Mouse (Mus musculus) forebrain, embryonic 10.5 days (tissue): Measurements from ENCODE around the gene Lamtor1. TPM values are rescaled to one million over a fixed set of nuclear protein-coding genes. Genes with fewer than 3 reads are reported as not detected.
"Not testable (repeated sequence)": the region's sequence is repeated elsewhere in the genome, so short reads cannot be mapped to it uniquely, and the experiment has no call there.

Experiments
- DNase-seq: peaks from one replicate; pipeline ENCODE4 v3.0.0-alpha.2; 2017; ENCODE audit warnings: low spot score; ENCODE audit errors: extremely low spot score
- H3K27ac ChIP-seq: fragments of 300-500 bp; sonication (generic); 2 replicates; pipeline ENCODE4 v1.5.1; 2016; ENCODE audit warnings: mild to moderate bottlenecking
- H3K27me3 ChIP-seq: fragments of 300-500 bp; sonication (generic); 2 replicates; pipeline ENCODE4 v1.6.1; 2016; ENCODE audit warnings: mild to moderate bottlenecking; ENCODE audit not compliant: poor library complexity, severe bottlenecking
- H3K36me3 ChIP-seq: fragments of 300-500 bp; sonication (generic); replicated peaks from 2 replicates; pipeline ENCODE4 v1.6.1; 2016; ENCODE audit warnings: mild to moderate bottlenecking, moderate library complexity
- H3K4me1 ChIP-seq: fragments of 300-500 bp; sonication (generic); 2 replicates; pipeline ENCODE4 v1.6.1; 2016
- H3K4me3 ChIP-seq: fragments of 300-500 bp; sonication (generic); 2 replicates; pipeline ENCODE4 v1.5.1; 2016; ENCODE audit warnings: mild to moderate bottlenecking, moderate library complexity
- H3K9me3 ChIP-seq: fragments of 300-500 bp; sonication (generic); 2 replicates; pipeline ENCODE4 v1.6.1; 2016; ENCODE audit warnings: mild to moderate bottlenecking, moderate library complexity
- WGBS: fragments of 180-500 bp; shearing (Covaris S2); methylation state at CpG from one replicate; pipeline ENCODE4 v1.1.7; 2016; 5-methylcytosine and 5-hydroxymethylcytosine counted together
- polyA plus RNA-seq: library from polyadenylated mRNA; unstranded; fragments of >200 nt; fragmentation: Nextera tagmentation; extraction: Ambion mirVana; gene quantifications from 2 replicates; pipeline ENCODE4 v1.2.1, GENCODE M21; 2016

Gene Lamtor1
- polyA plus RNA-seq, 1 experiment from 2014 or later = 165 TPM

DNA sequence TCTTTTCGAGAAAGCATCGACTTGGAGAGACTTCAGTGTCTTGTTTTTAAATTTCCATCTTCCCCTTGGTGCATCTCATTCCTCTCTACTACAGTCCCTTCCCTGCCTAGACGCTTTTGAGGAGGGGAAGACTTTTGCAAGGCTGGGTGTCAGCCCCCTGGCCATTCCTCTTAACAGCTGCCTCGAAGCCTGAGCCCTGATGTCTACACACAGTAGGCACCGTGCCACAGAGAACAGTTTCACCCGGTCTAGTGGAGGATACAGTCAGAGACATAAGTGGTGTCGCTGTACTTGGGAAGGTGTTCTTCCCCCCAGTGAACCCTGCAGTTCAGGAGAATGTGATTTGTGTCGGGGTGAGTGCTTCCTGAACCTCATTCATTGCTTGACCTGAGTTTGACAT lies 992 bp downstream of the Lamtor1 start:
- Histone ChIP-seq H3K4me3 (peak overlapping the region; percentile 88), H3K27me3 (no peaks in the 10 kb centered on the region), H3K9me3 (0 out of 2 replicates have a peak, but pooled peaks cover 5% of the 10 kb centered on the region), H3K36me3 (peaks cover 42% of the 10 kb centered on the region), H3K4me1 (peaks cover 27% of the 10 kb centered on the region), H3K27ac (peak overlapping the region; percentile 99)
- DNase-seq = no peak
- 79% methylated on average over 8 of the region's 8 CpGs for whole genome bisulfite sequencing

DNA sequence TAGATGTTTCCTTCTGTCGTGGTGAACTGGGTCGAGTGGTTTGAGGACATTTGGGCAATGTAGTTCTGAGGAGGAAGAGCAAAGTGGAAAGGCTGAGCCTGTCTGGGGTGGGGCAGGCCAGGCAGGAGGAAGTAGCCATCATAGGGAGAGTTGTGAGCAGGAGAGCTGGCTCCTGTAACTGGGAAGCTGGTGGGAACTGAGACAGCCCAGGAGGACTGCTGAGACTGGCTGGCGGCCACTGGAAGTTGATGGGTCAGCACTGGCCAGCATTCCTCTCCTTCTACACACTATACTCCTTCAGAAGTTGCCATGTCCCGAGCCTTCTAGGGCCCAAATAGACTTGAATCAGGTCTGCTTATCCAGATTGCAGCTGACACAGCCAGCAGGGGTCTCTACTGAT lies 2.7 kb downstream of the Lamtor1 start:
- no peak overlapping the region for H3K4me3 ChIP-seq
- no peaks in the 10 kb centered on the region for H3K27me3 ChIP-seq
- H3K4me1 ChIP-seq = peaks cover 27% of the 10 kb centered on the region
- DNase-seq = no peak
- H3K27ac ChIP-seq = no peak overlapping the region
- no peaks in the 10 kb centered on the region for H3K9me3 ChIP-seq
- WGBS = 89% methylated on average over 4 of the region's 4 CpGs
- peaks cover 47% of the 10 kb centered on the region for H3K36me3 ChIP-seq

DNA sequence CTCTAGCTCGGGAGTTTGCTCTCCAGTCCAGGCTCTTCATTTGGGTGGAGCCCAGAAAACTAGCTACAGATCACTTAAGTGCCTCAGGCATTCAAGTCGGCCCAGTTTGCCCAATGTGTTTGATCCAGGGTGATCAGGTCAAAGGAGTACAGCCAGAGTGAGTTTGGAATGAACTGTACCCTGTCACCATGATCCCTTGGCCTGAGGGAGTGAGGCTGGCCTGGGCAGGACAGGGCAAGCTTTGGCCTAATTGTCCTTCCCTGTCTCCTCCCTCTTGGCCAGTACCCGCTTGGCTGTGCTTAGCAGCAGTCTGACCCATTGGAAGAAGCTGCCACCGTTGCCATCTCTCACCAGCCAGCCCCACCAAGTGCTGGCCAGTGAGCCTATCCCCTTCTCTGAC lies 4.4 kb downstream of the Lamtor1 start:
- H3K4me3 ChIP-seq = no peak overlapping the region
- peaks cover 23% of the 10 kb centered on the region for H3K4me1 ChIP-seq
- no peak overlapping the region for H3K27ac ChIP-seq
- no peaks in the 10 kb centered on the region for H3K9me3 ChIP-seq
- peaks cover 64% of the 10 kb centered on the region for H3K36me3 ChIP-seq
- 89% methylated on average over 4 of the region's 4 CpGs for WGBS
- DNase-seq = no peak
- H3K27me3 ChIP-seq = no peaks in the 10 kb centered on the region

DNA sequence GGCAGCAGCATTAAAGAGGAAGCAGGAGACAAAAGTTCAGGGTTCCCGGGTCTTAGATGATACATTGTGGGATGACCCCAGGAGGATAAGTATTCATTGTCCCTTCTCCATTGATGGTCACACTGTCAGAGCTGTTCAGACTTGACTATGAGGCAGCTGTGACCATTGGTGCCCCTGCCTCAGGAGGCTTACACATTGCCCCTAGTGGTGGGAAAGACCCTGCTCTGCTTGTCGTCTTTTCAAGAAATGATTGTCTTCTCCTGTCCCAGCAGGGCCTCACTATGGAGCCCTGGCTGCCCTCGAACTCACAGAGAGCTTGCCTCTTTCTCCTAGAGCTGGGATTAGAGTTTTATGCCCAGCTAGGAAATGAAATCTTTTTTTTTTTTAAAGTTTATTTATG lies 6.3 kb downstream of the Lamtor1 start:
- Histone ChIP-seq H3K27me3 (no peaks in the 10 kb centered on the region), H3K36me3 (peaks cover 68% of the 10 kb centered on the region), H3K4me3 (no peak overlapping the region), H3K9me3 (no peaks in the 10 kb centered on the region), H3K27ac (no peak overlapping the region), H3K4me1 (peaks cover 11% of the 10 kb centered on the region)
- no peak for DNase-seq
- 72% methylated on average over 3 of the region's 3 CpGs for WGBS

- Histone ChIP-seq H3K36me3 (peaks cover 24% of the 10 kb centered on the region), H3K27me3 (no peaks in the 10 kb centered on the region), H3K9me3 (no peaks in the 10 kb centered on the region), H3K4me3 (no peak overlapping the region), H3K4me1 (no peaks in the 10 kb centered on the region), H3K27ac (no peak overlapping the region)
- 21% methylated on average over 1 of the region's 1 CpGs for WGBS
- DNase-seq = peak; percentile 59
Observed at GRCm38 (mm10) chr7:101918071-101918470, 12.4 kb downstream of the Lamtor1 start.

- not testable (repeated sequence) for DNase-seq, H3K4me3 ChIP-seq, H3K4me1 ChIP-seq, H3K36me3 ChIP-seq, H3K27ac ChIP-seq, H3K9me3 ChIP-seq, H3K27me3 ChIP-seq
Observed at GRCm38 (mm10) chr7:101925892-101926291, 20.2 kb downstream of the Lamtor1 start.

DNA sequence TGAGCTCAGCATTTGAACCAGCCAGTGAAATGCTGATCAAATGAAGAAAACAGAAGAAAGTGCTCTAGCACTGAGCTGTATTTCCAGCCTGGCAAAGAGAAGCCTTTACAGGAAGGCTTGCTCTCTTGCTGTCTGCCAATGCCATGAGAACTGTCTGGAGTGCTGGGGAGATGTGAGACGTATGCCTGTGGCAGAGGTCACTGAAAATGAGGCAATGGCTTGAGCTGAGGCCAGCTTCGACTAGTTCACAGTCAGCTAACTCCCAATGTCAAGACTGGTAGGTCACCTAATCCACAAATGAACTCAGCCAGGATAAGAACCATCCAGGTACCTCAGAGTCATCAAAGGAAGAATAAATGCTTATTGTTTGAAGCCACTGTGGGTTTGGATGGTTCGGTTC lies 22.4 kb downstream of the Lamtor1 start:
- Histone ChIP-seq H3K4me3 (no peak overlapping the region), H3K27ac (no peak overlapping the region), H3K36me3 (no peaks in the 10 kb centered on the region; the same call in 1 of the 2 replicates), H3K4me1 (peaks cover 8% of the 10 kb centered on the region), H3K9me3 (0 out of 2 replicates have a peak, but pooled peaks cover 4% of the 10 kb centered on the region), H3K27me3 (no peaks in the 10 kb centered on the region)
- no peak for DNase-seq
- WGBS = 82% methylated on average over 3 of the region's 3 CpGs

DNA sequence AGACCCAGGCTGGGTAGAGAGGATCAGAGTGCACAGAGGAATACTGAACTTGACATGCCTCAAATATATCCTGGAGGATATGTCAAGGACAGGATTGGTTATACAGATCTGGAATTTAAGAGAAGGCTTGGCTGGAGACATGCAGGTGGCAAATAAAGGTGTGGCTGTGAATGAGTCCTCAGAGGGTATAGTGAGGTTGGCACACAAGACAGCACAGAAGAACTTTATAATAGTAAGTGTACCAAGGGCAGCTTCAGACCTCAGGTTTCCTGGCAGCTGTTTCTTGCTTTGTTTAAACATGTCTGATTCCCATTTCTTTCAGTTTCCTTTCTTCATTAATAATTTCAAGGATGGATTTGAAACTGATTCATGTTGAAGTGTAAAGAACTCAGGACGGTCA lies 26.8 kb downstream of the Lamtor1 start:
- H3K4me3 ChIP-seq = peak overlapping the region; percentile 90
- WGBS = 94% methylated on average over 1 of the region's 1 CpGs

GRCm38 (mm10) chr7:101933300-101933699 lies 27.6 kb downstream of the Lamtor1 start:
- H3K27ac ChIP-seq = peak overlapping the region; percentile 95
- DNase-seq = no peak
- H3K36me3 ChIP-seq = peaks cover 24% of the 10 kb centered on the region
- peaks cover 27% of the 10 kb centered on the region for H3K4me1 ChIP-seq
- H3K27me3 ChIP-seq = no peaks in the 10 kb centered on the region
- H3K9me3 ChIP-seq = no peaks in the 10 kb centered on the region
- H3K4me3 ChIP-seq = peak overlapping the region; percentile 90
- WGBS = 9% methylated on average over 15 of the region's 15 CpGs

More for the DNA sequence above, 26.8 kb downstream of the Lamtor1 start:
- no peak overlapping the region for H3K27ac ChIP-seq
- no peaks in the 10 kb centered on the region for H3K9me3 ChIP-seq
- H3K36me3 ChIP-seq = peaks cover 18% of the 10 kb centered on the region
- H3K27me3 ChIP-seq = no peaks in the 10 kb centered on the region
- peaks cover 27% of the 10 kb centered on the region for H3K4me1 ChIP-seq
- no peak for DNase-seq

DNA sequence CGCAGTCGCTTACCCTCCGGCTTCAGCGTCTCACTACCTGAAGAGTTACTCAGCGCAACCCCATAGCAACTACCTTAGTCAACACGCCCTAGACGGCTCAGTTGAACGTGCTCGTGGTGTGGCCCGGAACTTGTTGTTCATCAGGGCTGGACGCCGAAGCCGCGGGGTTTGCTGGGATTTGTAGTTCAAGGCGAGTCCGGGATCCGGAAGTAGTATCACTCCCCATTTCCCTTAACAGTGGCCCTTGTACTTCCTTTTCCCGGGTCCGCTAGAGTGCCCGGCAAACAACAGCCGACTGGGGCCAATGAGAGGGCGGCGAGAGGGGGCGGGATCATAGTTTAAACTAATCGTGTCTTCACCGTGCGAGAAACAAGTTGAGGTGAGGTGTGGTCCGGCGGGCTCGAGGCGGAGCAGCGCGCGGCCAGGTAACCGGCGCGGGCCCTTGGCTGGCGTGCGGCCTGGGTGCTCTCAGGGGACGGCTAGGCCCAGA lies 28.1 kb downstream of the Lamtor1 start, which contains the start of the genes Lrrc51 and Numa1:
Gene Lrrc51, minus strand, starts transcription at position 145 of the 490 bp plus-strand sequence.
Gene Numa1, plus strand, starts transcription at position 361 of the 490 bp plus-strand sequence.
- Histone ChIP-seq H3K27ac (peak within 1 kb of the TSS; percentile 95), H3K27me3 (no peaks in the 10 kb centered on the region), H3K4me3 (peak within 1 kb of the TSS; percentile 90), H3K9me3 (no peaks in the 10 kb centered on the region), H3K4me1 (peaks cover 27% of the 10 kb centered on the region), H3K36me3 (peaks cover 29% of the 10 kb centered on the region)
- under 1% methylated on average over 40 of the region's 40 CpGs for WGBS
- peak; percentile 98 for DNase-seq

DNA sequence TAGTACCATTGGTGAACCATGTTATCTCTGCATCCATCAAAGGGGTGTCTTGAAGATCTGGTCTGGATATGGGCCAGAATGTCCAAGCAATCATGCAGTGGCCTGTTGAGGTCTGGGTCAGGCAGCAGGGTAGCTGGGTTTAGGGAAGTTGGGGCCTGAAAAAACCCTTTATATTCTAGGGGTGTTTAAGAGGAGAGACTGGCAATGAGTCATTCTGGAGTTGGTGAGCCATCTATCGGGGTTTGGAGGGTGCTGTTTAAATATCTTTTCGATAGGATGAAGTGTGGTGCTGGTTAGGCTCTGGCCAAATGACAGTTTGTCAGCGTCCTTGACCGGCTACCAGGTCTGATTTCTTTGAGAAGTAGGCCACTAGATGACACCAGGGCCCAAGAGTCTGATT lies 30.3 kb downstream of the Lamtor1 start:
- no peak for DNase-seq
- no peaks in the 10 kb centered on the region for H3K27me3 ChIP-seq
- H3K36me3 ChIP-seq = peaks cover 43% of the 10 kb centered on the region
- H3K4me3 ChIP-seq = peak overlapping the region; percentile 90; the same call in 1 of the 2 replicates
- no peaks in the 10 kb centered on the region for H3K9me3 ChIP-seq
- H3K4me1 ChIP-seq = peaks cover 27% of the 10 kb centered on the region
- H3K27ac ChIP-seq = no peak overlapping the region
- 89% methylated on average over 4 of the region's 4 CpGs for WGBS

DNA sequence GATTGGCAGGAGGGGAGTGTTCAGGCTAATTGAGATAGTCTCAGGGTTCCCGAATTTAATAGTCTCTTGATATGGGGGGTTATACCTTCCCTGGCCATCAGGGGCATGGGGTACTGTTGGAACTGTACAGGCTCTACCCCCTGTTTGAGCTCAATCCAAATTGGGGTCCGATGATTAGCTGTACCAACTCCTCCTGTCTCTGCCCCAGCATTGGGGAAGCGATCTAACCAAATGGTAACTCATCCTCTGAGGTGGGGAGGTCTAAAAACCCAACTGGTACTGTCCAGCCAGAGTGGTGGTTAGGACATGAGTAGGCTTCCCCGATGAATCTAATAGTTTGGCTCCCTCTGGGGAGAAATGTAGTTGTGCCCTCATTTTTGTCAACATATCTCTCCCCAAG lies 31.3 kb downstream of the Lamtor1 start:
- Histone ChIP-seq H3K4me1 (peaks cover 27% of the 10 kb centered on the region), H3K4me3 (no peak overlapping the region), H3K27me3 (no peaks in the 10 kb centered on the region), H3K27ac (no peak overlapping the region), H3K9me3 (no peaks in the 10 kb centered on the region), H3K36me3 (peaks cover 43% of the 10 kb centered on the region)
- no peak for DNase-seq
- 95% methylated on average over 4 of the region's 4 CpGs for WGBS

DNA sequence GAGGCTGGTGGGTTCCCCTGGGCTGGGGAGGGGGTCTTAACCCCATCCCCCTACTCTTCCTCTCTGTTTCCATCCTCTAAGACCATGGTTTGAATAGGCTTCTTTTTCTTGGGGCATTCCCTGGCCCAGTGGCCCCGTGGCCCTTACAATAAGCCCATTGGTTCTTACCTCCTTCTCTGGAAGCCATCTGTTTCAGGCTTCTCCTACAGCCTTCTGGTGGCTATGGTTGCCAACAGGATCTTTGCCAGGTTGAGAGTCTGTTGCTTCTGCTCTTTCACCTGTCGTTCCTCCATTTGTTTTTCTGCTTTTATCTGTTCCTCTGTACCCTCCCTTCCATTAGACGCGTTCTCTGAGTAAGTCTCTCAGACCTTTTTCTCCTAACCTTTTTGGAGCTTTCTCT lies 31.9 kb downstream of the Lamtor1 start:
- DNase-seq = no peak
- H3K36me3 ChIP-seq = peaks cover 46% of the 10 kb centered on the region
- 97% methylated on average over 4 of the region's 4 CpGs for WGBS
- H3K27me3 ChIP-seq = no peaks in the 10 kb centered on the region
- no peak overlapping the region for H3K27ac ChIP-seq
- peaks cover 24% of the 10 kb centered on the region for H3K4me1 ChIP-seq
- no peaks in the 10 kb centered on the region for H3K9me3 ChIP-seq
- H3K4me3 ChIP-seq = no peak overlapping the region

GRCm38 (mm10) chr7:101938348-101938747 lies 32.6 kb downstream of the Lamtor1 start:
- Histone ChIP-seq H3K4me1 (peaks cover 17% of the 10 kb centered on the region), H3K36me3 (peaks cover 46% of the 10 kb centered on the region), H3K27ac (no peak overlapping the region), H3K9me3 (no peaks in the 10 kb centered on the region), H3K4me3 (no peak overlapping the region), H3K27me3 (no peaks in the 10 kb centered on the region)
- WGBS = 85% methylated on average over 2 of the region's 2 CpGs
- no peak for DNase-seq
